Mouse (Mus musculus) gastrocnemius, postnatal 25 days (tissue): Measurements from ENCODE around the gene Tnnt1. TPM values are rescaled to one million over a fixed set of nuclear protein-coding genes. Genes with fewer than 3 reads are reported as not detected.
A peak's percentile ranks its signal among the peaks of the same experiment; 100 is the strongest.

Experiments
- DNase-seq: peaks from one replicate; pipeline ENCODE4 v3.0.0; 2022
- total RNA-seq, 2 experiments: library from RNA; stranded (reverse); gene quantifications; 1 replicate in 1 of 2; 2 replicates in 1 of 2; pipeline ENCODE4 v1.2.3; 2021

Tnnt1 gene
- total RNA-seq, 2 experiments from 2014 or later: 151 to 768 TPM

GRCm38 (mm10) chr7:4497271-4497903 is 18.8 kb downstream of the Tnnt1 start:
- DNase-seq: no peak

- no peak for DNase-seq
Measured at GRCm38 (mm10) chr7:4496468-4496867, 19.7 kb downstream of the Tnnt1 start.

- no peak for DNase-seq
Measured at GRCm38 (mm10) chr7:4493991-4494390, 22.2 kb downstream of the Tnnt1 start.

GRCm38 (mm10) chr7:4492284-4493224 is 23.6 kb downstream of the Tnnt1 start:
- no peak for DNase-seq

GRCm38 (mm10) chr7:4491308-4491707 is 24.9 kb downstream of the Tnnt1 start:
- no peak for DNase-seq

GRCm38 (mm10) chr7:4482281-4482680 is 33.9 kb downstream of the Tnnt1 start:
- DNase-seq: no peak

GRCm38 (mm10) chr7:4479674-4480073 is 36.5 kb downstream of the Tnnt1 start:
- DNase-seq: no peak

- DNase-seq: no peak
Measured at GRCm38 (mm10) chr7:4478796-4479291, 37.3 kb downstream of the Tnnt1 start.

GRCm38 (mm10) chr7:4478021-4478795 is 38.0 kb downstream of the Tnnt1 start:
- peak; percentile 81 for DNase-seq

- no peak for DNase-seq
Measured at GRCm38 (mm10) chr7:4473940-4474339, 42.2 kb downstream of the Tnnt1 start.

GRCm38 (mm10) chr7:4471179-4471555 is 45.0 kb downstream of the Tnnt1 start:
- DNase-seq: peak; percentile 60

GRCm38 (mm10) chr7:4470275-4471178 is 45.7 kb downstream of the Tnnt1 start:
- DNase-seq: peak; percentile 44

GRCm38 (mm10) chr7:4467801-4468200 is 48.4 kb downstream of the Tnnt1 start:
- no peak for DNase-seq

- no peak for DNase-seq
Measured at GRCm38 (mm10) chr7:4464194-4464824, 51.9 kb downstream of the Tnnt1 start.

GRCm38 (mm10) chr7:4460576-4461434 is 55.4 kb downstream of the Tnnt1 start, which contains the start of gene Eps8l1:
Eps8l1 (plus strand) TSS chr7:4460674.
- DNase-seq: no peak
